Mouse (Mus musculus) erythroblast, embryonic 14.5 days (primary cell): ENCODE data around the gene Colca2.

Experiments
- GATA1 ChIP-seq: IDR thresholded peaks from 2 replicates; pipeline ENCODE4 v1.6.1; 2012; ENCODE audit warnings: low read length, inconsistent platforms, mixed read lengths
- TAL1 ChIP-seq: IDR thresholded peaks from 3 replicates; pipeline ENCODE4 v1.6.1; 2012; ENCODE audit warnings: low read length, inconsistent platforms, mixed read lengths

DNA sequence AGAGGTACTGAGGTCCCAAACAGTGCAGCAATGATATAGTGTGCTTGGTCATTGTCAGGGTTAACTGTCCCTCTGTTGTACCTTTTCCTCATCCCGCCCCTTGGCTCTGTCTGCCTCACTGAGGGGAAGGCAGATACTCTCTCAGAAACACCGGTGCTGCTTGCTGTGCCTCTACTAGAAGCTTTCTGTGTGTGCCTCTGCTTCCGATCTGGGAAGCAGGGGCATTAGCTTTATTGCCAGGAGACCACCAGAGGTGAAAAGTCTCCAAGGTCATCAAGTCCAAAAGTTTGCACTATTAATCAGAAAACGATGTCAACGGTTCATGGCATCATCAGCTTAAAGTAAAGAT, 49.2 kb upstream of the Colca2 start:
- TF ChIP-seq GATA1 (no peak), TAL1 (no peak)
